Mouse (Mus musculus) ES-E14 (cell line): ENCODE results near the gene Ddx19a. TPM values are rescaled to one million over a fixed set of nuclear protein-coding genes. Genes with fewer than 3 reads are reported as not detected.

Source experiments
- DNase-seq: peaks from one replicate; pipeline ENCODE4 v3.0.0-alpha.2; 2013; ENCODE audit warnings: low read depth, low spot score
- H3K27ac ChIP-seq: 2 replicates; pipeline ENCODE4 v1.5.1; 2012; ENCODE audit warnings: low read depth, mild to moderate bottlenecking, low read length, moderate library complexity, mixed read lengths; ENCODE audit not compliant: poor library complexity, insufficient read depth, severe bottlenecking
- H3K36me3 ChIP-seq: 2 replicates; pipeline ENCODE4 v1.6.1; 2012; ENCODE audit warnings: mild to moderate bottlenecking, low read length, moderate library complexity, mixed read lengths; ENCODE audit not compliant: control insufficient read depth, poor library complexity, insufficient read depth, severe bottlenecking
- H3K4me1 ChIP-seq, 2 experiments: fragments of 150-350 bp in 1 of 2; sonication (generic) in 1 of 2; 2 replicates each; pipeline ENCODE4 v1.6.1; 2012; ENCODE audit warnings: low read length in 2 of 2, mild to moderate bottlenecking in 1 of 2, mixed read lengths in 1 of 2; ENCODE audit not compliant: control insufficient read depth in 2 of 2, insufficient read depth in 2 of 2, poor library complexity in 1 of 2
- H3K4me3 ChIP-seq, 2 experiments: fragments of 150-350 bp in 1 of 2; sonication (generic) in 1 of 2; 2 replicates each; pipeline ENCODE4 v1.5.1; 2012; ENCODE audit warnings: low read length in 2 of 2, low read depth in 1 of 2, mild to moderate bottlenecking in 1 of 2, mixed read lengths in 1 of 2; ENCODE audit not compliant: insufficient read depth in 1 of 2, poor library complexity in 1 of 2, severe bottlenecking in 1 of 2
- H3K9ac ChIP-seq: 2 replicates; pipeline ENCODE4 v1.6.1; 2012; ENCODE audit warnings: low read depth, mild to moderate bottlenecking, low read length, mixed read lengths; ENCODE audit not compliant: poor library complexity, insufficient read depth, severe bottlenecking
- H3K9me3 ChIP-seq: fragments of 150-350 bp; sonication (generic); 2 replicates; pipeline ENCODE4 v1.6.1; 2012; ENCODE audit warnings: low read depth, mild to moderate bottlenecking, low read length; ENCODE audit not compliant: control insufficient read depth, insufficient read depth
- CHD2 ChIP-seq: IDR thresholded peaks from 2 replicates; pipeline ENCODE4 v1.6.1; 2014; ENCODE audit warnings: mild to moderate bottlenecking, low read depth, low read length, inconsistent platforms
- HCFC1 ChIP-seq: IDR thresholded peaks from 2 replicates; pipeline ENCODE4 v1.6.1; 2012; ENCODE audit warnings: low read length, inconsistent platforms, borderline replicate concordance; ENCODE audit not compliant: insufficient read depth
- MAFK ChIP-seq: IDR thresholded peaks from 2 replicates; pipeline ENCODE4 v1.6.1; 2014; ENCODE audit warnings: mild to moderate bottlenecking, low read depth, low read length, inconsistent platforms; ENCODE audit not compliant: insufficient read depth
- ZC3H11A ChIP-seq: IDR thresholded peaks from 2 replicates; pipeline ENCODE4 v1.6.1; 2012; ENCODE audit warnings: low read depth, mild to moderate bottlenecking, inconsistent platforms, low read length, borderline replicate concordance
- ZNF384 ChIP-seq: IDR thresholded peaks from 2 replicates; pipeline ENCODE4 v1.6.1; 2012; ENCODE audit warnings: low read depth, low read length, inconsistent platforms
- in situ Hi-C, 2 experiments: fragments of 600-800 bp; cut with MboI; formaldehyde crosslinking; loops; one replicate each; pipeline ENCODE4 v1.15.1; 2025; ENCODE audit warnings: low sequenced_read_pairs in 2 of 2, inconsistent platforms in 1 of 2; ENCODE audit not compliant: unreplicated experiment in 2 of 2
- total RNA-seq: library from RNA; depleted of rRNA; stranded (reverse); fragments of 300-350 nt; gene quantifications from 2 replicates; pipeline ENCODE4 v1.2.3, GENCODE M21; 2012

The Ddx19a gene
- total RNA-seq, 1 experiment: 35.5 TPM

- Histone ChIP-seq H3K9me3 (no peaks in the 10 kb centered on the region), H3K36me3 (peaks cover 2% of the 10 kb centered on the region; the same call in 1 of the 2 replicates), H3K9ac (no peak overlapping the region), H3K4me3 (no peak overlapping the region), H3K4me1 (peaks cover 0 to 6% of the 10 kb centered on the region in 2 experiments; a peak in 2 of 4 replicates), H3K27ac (no peak overlapping the region)
- no peak for DNase-seq
- in situ Hi-C loops: no loop called here
- TF ChIP-seq ZC3H11A (no peak), HCFC1 (no peak), ZNF384 (no peak), MAFK (no peak), CHD2 (no peak)
These were observed 51.9 kb downstream of the Ddx19a start for GRCm38 (mm10) chr8:110945716-110946115.

- no peaks in the 10 kb centered on the region for H3K9me3 ChIP-seq
- TF ChIP-seq HCFC1 (no peak), MAFK (no peak), ZC3H11A (no peak), CHD2 (no peak), ZNF384 (no peak)
- H3K27ac ChIP-seq: no peak overlapping the region
- peaks cover 0 to 6% of the 10 kb centered on the region in 2 experiments; a peak in 2 of 4 replicates for H3K4me1 ChIP-seq
- in situ Hi-C loops: no loop called here
- no peak for DNase-seq
- no peak overlapping the region for H3K4me3 ChIP-seq
- H3K9ac ChIP-seq: no peak overlapping the region
- H3K36me3 ChIP-seq: peaks cover 2% of the 10 kb centered on the region; the same call in 1 of the 2 replicates
These were observed 53.2 kb downstream of the Ddx19a start for GRCm38 (mm10) chr8:110944276-110944876.

GRCm38 (mm10) chr8:110941453-110941948 lies 56.1 kb downstream of the Ddx19a start:
- peaks cover 2 to 8% of the 10 kb centered on the region in 2 experiments; a peak in 2 of 4 replicates for H3K4me1 ChIP-seq
- no peak for DNase-seq
- in situ Hi-C loops: no loop called here
- no peak overlapping the region for H3K27ac ChIP-seq
- H3K9ac ChIP-seq: no peak overlapping the region
- TF ChIP-seq CHD2 (no peak), ZC3H11A (no peak), ZNF384 (no peak), MAFK (no peak), HCFC1 (no peak)
- H3K4me3 ChIP-seq: no peak overlapping the region
- H3K9me3 ChIP-seq: no peaks in the 10 kb centered on the region
- peaks cover 2% of the 10 kb centered on the region; the same call in 1 of the 2 replicates for H3K36me3 ChIP-seq

GRCm38 (mm10) chr8:110940682-110941452 lies 56.7 kb downstream of the Ddx19a start:
- Histone ChIP-seq H3K36me3 (peaks cover 2% of the 10 kb centered on the region; the same call in 1 of the 2 replicates), H3K27ac (no peak overlapping the region), H3K4me3 (no peak overlapping the region), H3K9me3 (no peaks in the 10 kb centered on the region), H3K9ac (no peak overlapping the region), H3K4me1 (peaks cover 2 to 8% of the 10 kb centered on the region in 2 experiments; a peak in 2 of 4 replicates)
- in situ Hi-C loops: no loop called here
- no peak for DNase-seq
- TF ChIP-seq HCFC1 (no peak), MAFK (no peak), CHD2 (no peak)
